Mouse (Mus musculus) heart, postnatal 4 days (tissue): ENCODE results near the gene Baz2b. TPM values are rescaled to one million over a fixed set of nuclear protein-coding genes. Genes with fewer than 3 reads are reported as not detected.
"Not testable (repeated sequence)": the region's sequence is repeated elsewhere in the genome, so short reads cannot be mapped to it uniquely, and the experiment has no call there.

Experiments
- DNase-seq: peaks from one replicate; pipeline ENCODE4 v3.0.0; 2021
- total RNA-seq, 2 experiments: library from RNA; stranded (reverse); gene quantifications; 2 replicates each; pipeline ENCODE4 v1.2.3; 2021

Gene Baz2b
- total RNA-seq, 2 experiments from 2014 or later: 65.5 to 68.2 TPM

- DNase-seq: no peak
Measured at GRCm38 (mm10) chr2:60088785-60089527, 120.7 kb downstream of the Baz2b start.

GRCm38 (mm10) chr2:60086197-60086903, 123.3 kb downstream of the Baz2b start:
- DNase-seq: peak; percentile 45

- DNase-seq: no peak
Measured at GRCm38 (mm10) chr2:60084823-60085222, 124.8 kb downstream of the Baz2b start.

- DNase-seq: peak; percentile 37
Measured at GRCm38 (mm10) chr2:60082984-60083636, 126.5 kb downstream of the Baz2b start.

GRCm38 (mm10) chr2:60082225-60082624, 127.4 kb downstream of the Baz2b start:
- no peak for DNase-seq

- no peak for DNase-seq
Measured at GRCm38 (mm10) chr2:60080831-60081230, 128.8 kb downstream of the Baz2b start.

- DNase-seq: no peak
Measured at GRCm38 (mm10) chr2:60077631-60078030, 132.0 kb downstream of the Baz2b start.

- DNase-seq: no peak
Measured at GRCm38 (mm10) chr2:60076800-60077199, 132.8 kb downstream of the Baz2b start.

GRCm38 (mm10) chr2:60076025-60076424, 133.6 kb downstream of the Baz2b start:
- no peak for DNase-seq

GRCm38 (mm10) chr2:60073798-60074197, 135.8 kb downstream of the Baz2b start:
- not testable (repeated sequence) for DNase-seq

GRCm38 (mm10) chr2:60071813-60072212, 137.8 kb downstream of the Baz2b start:
- peak; percentile 13 for DNase-seq

GRCm38 (mm10) chr2:60070938-60071337, 138.7 kb downstream of the Baz2b start:
- DNase-seq: no peak

- DNase-seq: no peak
Measured at GRCm38 (mm10) chr2:60068468-60068867, 141.2 kb downstream of the Baz2b start.

- no peak for DNase-seq
Measured at GRCm38 (mm10) chr2:60065415-60065814, 144.2 kb downstream of the Baz2b start.

GRCm38 (mm10) chr2:60060185-60060775, 149.4 kb downstream of the Baz2b start:
- DNase-seq: no peak

GRCm38 (mm10) chr2:60059300-60059699, 150.3 kb downstream of the Baz2b start:
- no peak for DNase-seq

- DNase-seq: no peak
Measured at GRCm38 (mm10) chr2:60056043-60056442, 153.6 kb downstream of the Baz2b start.

- no peak for DNase-seq
Measured at GRCm38 (mm10) chr2:60054808-60055535, 154.7 kb downstream of the Baz2b start.

GRCm38 (mm10) chr2:60053222-60054010, 156.2 kb downstream of the Baz2b start:
- DNase-seq: no peak

- no peak for DNase-seq
Measured at GRCm38 (mm10) chr2:60050667-60051460, 158.8 kb downstream of the Baz2b start.

GRCm38 (mm10) chr2:60049889-60050288, 159.8 kb downstream of the Baz2b start:
- DNase-seq: no peak
